Mouse (Mus musculus) liver, adult 2 months (tissue): Measurements from ENCODE around the gene Wwc2.

ENCODE experiments used
- CTCF ChIP-seq: fragments of 200-500 bp; IDR thresholded peaks from 2 replicates; pipeline ENCODE4 v1.5.1; 2011; ENCODE audit warnings: low read depth, low read length, control low read depth
- POLR2A ChIP-seq: fragments of 200-500 bp; IDR thresholded peaks from 2 replicates; pipeline ENCODE4 v1.6.1; 2011; ENCODE audit warnings: low read length, control low read depth; ENCODE audit not compliant: insufficient read depth; ENCODE audit errors: extremely low read depth

GRCm38 (mm10) chr8:47883739-47884138, 107.0 kb downstream of the Wwc2 start:
- no peak for TF ChIP-seq CTCF
- TF ChIP-seq POLR2A: no peak
